Mouse (Mus musculus) cerebellum, adult 9-10 months (tissue): ENCODE measurements around the gene Pate4.
A peak's percentile ranks its signal among the peaks of the same experiment; 100 is the strongest.
"Not testable (repeated sequence)": the region's sequence is repeated elsewhere in the genome, so short reads cannot be mapped to it uniquely, and the experiment has no call there.

ENCODE experiments used
- DNase-seq: peaks from one replicate; pipeline ENCODE4 v3.0.0; 2022

Pate4 gene

GRCm38 (mm10) chr9:35611841-35612240 lies at the start of gene Pate4:
Gene Pate4, minus strand, starts transcription at chr9:35611941.
- no peak for DNase-seq

DNA sequence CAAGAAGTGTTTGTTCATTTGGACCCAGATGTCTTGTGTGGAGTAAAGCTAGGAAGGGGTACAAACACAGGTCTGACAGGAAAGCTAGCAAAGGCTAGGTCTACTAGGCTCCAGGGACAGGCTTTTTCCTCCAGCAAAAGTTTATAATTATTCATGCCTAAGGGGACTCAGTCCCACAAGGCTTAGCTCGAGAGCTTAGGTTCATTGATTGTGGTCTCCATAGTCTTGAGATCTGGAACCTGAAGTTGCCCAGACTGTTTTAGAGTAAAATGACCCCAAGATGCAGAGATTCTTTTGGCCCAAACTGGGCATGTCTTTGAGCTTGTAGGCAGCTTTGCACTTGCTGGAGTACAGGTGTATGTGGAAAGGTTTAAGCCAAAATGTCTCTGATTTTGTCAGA lies 36.4 kb upstream of the Pate4 start, which contains the start of gene Pate3:
Pate3 (minus strand) TSS at position 101 of the 400 bp plus-strand sequence.
- no peak for DNase-seq

GRCm38 (mm10) chr9:35632981-35633380 lies 21.2 kb upstream of the Pate4 start:
- no peak for DNase-seq

DNA sequence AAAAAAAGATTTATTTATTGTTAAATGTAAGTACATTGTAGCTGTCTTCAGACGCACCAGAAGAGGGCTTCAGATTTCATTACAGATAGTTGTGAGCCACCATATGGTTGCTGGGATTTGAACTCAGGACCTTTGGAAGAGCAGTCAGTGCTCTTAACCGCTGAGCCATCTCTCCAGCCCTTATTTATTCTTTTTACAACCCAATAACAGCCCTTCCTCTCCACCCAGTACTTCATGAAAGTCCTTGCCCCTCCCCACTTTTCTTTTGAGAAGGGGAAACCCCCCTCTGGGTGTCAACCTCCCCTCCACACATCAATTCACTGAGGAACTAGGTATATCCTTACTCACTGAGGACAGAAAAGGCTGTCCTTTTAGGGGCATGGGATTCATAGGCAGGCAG lies 5.0 kb upstream of the Pate4 start:
- DNase-seq, result not testable (repeated sequence)

- DNase-seq, result no peak
Measured at GRCm38 (mm10) chr9:35614005-35614404, 2.3 kb upstream of the Pate4 start.

GRCm38 (mm10) chr9:35607647-35608405 lies 3.9 kb downstream of the Pate4 start:
- no peak for DNase-seq

DNA sequence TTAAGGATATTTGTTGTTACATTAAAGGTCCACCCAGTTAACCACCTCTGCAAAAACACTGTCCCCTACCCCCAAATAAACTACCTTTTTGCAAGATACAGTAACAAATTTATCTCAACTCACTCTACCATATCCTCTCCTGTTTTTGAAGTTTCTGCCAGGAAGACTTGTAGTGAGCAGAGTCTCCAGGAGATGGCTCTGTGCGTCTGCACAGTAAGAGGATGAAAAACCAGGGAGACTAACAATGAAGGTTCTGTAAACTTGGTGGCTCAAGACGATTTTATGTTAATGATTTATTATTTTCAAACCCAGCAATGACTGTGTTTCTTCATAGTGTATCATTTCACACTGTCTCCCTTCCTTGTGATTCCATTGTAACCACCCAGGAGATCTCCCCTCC lies 18.8 kb downstream of the Pate4 start:
- no peak for DNase-seq

GRCm38 (mm10) chr9:35587674-35588073 lies 24.1 kb downstream of the Pate4 start:
- DNase-seq, result no peak

DNA sequence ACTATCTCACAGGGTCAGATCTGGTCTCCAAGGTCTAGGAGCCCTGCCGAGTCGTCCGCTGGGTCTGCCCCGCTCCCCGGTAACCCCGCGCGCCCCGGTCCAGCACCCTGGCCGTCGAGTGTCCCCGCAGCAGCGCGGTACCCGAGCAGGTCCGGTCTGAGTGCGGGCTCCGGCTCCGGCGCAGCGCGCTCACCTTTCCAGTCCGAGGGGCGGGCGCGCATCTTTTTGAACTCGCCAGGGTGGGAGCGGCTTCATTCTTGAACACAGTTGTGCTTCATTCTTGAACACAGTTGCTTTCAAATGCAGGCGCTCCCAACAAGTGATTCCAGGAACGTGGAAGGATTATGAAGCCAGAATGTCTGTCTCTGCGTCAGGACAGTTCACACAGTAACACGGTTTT lies 37.3 kb downstream of the Pate4 start:
- DNase-seq, result no peak

- DNase-seq, result no peak
Measured at GRCm38 (mm10) chr9:35570663-35571062, 41.1 kb downstream of the Pate4 start.

DNA sequence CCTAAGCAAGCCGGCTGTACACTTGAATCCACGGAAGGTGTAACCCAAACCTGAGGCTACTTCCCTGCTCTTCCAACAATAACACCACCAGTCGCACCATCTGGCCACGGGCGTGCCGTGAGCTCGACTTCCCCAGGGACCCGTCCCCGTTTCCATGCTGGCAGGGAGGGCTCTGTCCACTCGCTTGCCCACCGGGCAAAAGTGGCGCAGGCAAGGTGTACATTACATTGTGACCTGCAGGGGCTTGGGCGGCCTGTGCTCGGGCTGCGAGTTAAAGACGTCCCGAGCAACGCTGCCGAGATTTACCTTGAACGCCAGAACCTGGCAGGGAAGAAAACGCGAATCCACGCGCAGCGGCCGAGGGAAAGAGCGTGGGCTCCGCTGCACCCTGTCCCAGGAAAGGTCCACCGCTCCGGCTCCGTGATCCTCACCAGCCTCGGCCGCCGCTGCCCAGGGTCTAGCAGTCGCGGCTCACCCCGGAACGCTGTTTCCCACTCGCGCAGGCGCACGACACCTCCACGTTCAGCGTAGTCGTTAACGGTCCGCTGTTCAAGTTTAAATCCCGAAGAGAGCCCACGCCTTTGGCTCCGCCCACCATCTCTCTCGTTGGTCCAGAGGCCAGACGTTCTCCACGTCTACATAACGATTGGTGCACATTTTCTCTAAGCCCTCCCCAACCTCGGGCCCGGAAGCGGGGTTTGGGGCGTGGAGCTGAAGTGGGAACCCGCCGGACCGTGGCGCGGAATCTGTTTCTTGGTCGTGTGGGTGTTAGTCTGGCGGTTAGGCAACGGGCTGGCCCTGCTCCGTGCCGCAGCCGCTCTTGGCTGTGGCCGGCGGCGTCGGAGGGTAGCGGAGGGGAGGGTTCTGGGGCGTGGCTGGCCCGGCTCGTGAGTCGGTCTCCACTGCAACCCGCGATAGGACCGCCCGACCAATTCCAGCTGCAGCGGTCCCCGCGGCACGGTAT lies 41.9 kb downstream of the Pate4 start, which contains the start of the genes Pate2 and Hyls1:
Pate2 (plus strand) TSS at position 714 of the 964 bp plus-strand sequence.
Hyls1 (minus strand) TSS at position 828 of the 964 bp plus-strand sequence.
- DNase-seq, result peak; percentile 95

- DNase-seq, result no peak
Measured at GRCm38 (mm10) chr9:35567995-35568394, 43.7 kb downstream of the Pate4 start.

DNA sequence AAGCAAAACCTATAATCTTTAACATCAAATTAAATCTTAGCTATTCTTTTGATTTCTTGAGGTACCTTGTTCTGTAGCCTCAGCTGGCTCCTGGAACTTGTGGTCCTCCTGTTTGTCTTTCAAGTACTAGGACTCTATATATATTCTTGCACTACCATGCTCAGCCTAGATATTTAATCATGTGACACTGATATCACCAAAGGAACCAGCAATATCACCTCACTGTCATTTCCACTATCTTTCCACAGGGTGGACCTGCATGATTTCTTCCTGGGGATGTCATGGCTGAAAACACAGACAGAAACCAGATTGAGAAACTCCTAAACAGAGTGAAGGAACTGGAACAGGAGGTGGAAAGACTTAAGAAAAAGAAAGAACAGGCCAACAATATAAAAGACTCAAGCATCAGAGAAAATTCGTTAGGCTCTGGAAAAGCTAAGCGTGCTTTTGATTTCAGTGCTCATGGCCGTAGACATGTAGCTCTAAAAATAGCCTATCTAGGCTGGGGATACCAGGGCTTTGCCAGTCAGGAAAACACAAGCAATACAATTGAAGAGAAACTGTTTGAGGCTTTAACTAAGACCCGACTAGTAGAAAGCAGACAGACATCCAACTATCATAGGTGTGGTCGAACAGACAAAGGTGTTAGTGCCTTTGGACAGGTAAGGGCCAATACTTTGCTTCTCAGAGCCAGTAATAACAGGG lies 47.1 kb downstream of the Pate4 start:
- no peak for DNase-seq

GRCm38 (mm10) chr9:35561583-35561982 lies 50.2 kb downstream of the Pate4 start:
- DNase-seq, result no peak

DNA sequence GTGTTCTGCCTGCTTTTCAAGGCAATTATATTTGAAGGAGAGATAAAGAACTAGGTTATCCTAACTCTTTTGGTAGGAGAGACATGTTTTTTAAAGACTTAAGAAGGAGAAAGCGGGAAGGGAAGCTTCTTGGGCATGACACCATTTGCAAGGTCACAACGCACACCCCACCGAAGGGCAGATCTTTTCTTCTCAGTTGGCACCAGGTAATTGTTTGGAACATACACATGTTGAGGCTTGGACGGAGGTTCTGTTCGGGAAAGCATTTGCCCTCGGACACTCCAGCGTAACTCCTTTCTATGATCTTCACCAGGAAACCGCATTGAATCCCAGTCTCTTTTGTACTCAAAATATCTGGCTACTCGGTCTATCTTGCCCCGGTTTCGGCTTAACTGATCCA lies 50.7 kb downstream of the Pate4 start:
- DNase-seq, result peak; percentile 32

DNA sequence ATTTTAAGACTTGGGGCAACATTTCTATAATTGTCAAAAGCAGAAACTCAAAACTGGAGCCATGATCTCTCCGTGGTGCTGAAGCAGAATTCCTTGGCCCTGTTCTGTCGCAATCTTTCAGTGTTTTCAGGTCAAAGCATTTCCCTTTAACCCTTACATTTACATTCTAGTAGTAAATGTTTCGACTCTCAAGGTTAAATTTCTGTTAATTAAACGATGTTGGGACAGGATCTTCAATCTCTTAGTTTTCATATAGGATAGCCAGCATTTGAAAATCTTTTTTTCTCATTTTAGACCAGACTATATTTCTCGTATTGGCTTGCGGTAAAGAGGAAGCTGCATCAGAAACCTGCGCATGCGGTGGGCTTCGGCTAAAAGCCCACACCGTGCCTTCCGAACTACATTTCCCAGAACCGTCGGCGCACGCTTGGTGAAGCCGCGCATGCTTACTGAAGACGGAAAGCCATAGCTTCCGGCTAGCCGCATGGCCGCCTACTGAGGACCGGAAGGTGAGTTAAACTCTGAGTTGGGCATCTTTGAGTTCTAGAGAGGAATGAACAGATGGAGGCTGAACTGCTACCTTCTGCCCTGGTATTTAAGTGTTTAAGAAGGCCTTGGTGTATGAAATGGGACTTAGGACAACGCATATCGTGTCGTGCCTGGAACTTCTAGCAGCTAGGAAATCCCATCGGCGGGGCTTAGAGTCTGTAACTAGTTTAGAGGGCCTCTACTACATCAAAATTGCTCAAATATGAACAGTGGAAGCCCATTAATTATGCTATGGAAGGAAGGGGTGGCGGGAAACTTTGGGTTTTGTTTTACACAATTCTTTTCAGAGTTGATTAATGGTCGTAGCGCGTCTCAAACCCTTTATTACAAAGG lies 52.5 kb downstream of the Pate4 start:
- peak; percentile 88 for DNase-seq

DNA sequence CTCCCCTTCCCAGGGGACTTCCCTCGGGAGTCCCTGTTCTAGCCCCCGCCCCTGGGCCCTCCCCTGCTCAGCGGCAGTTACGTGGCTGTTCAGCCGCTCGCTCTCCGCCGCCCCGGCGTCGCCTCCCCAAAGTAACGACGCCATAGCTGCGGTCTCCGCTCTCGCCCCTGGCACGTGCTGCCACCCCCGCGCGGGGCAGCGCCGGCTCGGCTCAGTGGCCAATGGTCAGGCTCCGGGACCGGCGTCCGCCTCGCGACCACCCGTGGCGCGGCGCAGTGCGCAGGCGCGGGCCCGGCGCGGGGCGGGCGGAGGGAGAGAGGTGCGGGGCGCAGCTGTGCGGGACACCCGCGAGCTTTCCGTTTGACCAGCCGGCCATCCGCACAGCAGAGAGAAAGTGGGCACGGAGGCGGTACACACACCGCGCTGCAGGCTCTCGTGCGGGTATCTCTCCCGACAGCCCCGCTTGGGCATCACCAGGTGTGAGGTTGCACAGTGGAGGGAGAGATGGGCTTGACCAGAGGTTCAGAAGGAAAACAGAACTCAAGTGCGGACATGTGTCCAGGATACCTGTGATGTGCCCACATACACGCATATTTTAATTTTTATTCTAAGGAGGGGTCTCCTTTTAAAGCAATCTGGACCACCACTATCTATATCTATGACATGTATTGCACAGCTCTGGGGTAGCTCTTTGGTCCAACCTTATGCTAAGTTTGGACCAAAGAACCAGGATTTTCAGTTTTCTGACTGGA lies 53.3 kb downstream of the Pate4 start, which contains the start of the genes Ddx25 and Pus3:
Ddx25 (minus strand) TSS at position 272 of the 752 bp plus-strand sequence.
Pus3 (plus strand) TSS at position 339 of the 752 bp plus-strand sequence.
- DNase-seq, result peak; percentile 90
